Mouse (Mus musculus): Measurements from ENCODE around the gene Gm49318. TPM values are rescaled to one million over a fixed set of nuclear protein-coding genes. Genes with fewer than 3 reads are reported as not detected.

The Gm49318 gene
- not detected in 2 replicates for polyA plus RNA-seq (2016; fragmentation: Nextera tagmentation; extraction: Ambion mirVana)

DNA sequence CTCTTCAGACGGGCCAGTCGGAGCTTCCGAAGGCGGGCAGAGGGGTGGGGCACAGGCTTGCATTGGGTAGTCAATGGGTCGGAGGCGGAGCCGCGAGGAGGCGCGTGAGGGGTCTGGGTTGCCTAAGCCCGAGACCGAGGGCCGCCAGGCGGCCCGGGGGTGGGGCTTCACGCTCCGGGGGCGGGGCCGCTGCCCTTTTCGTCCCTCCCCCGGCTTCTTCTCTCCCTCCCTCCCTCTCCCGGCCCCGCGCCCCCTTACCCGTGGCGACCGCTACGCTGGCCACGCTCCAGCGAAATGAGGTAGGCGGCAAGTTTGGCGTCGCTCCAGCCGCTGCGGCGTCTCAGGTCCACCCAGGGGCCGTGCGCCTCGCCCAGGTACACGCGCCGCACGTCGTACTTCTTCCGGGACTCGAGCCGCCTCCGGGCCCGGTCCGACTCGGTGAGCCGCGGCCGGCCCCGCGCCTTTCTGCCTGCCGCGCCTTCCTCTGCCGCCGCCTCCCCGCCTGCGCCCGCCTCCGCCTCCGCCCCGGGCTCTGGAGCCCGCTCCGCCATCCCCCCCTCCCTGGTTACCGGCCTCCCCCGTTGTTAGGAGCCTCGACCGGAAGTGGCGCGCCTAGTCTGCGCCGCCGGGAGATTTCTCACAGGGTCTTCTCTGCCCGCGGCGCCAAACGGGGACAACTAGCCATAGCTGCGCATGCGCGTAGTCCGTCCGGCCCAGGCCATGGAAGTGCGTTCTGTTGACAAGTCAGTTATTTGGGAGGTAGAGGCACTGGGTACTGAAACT lies at the start of gene Gm49318, which contains the start of gene Zfp653:
Gene Gm49318 (minus strand): TSS at position 469 of the 783 bp plus-strand sequence.
Gene Zfp653 (minus strand): TSS at position 586 of the 783 bp plus-strand sequence.
- H3K4me3 ChIP-seq: peak within 1 kb of the TSS; percentile 83
- H3K27me3 ChIP-seq (ENCODE audit: insufficient read depth, poor library complexity, severe bottlenecking): no peaks in the 10 kb centered on the region
- peak within 1 kb of the TSS; percentile 98 for H3K27ac ChIP-seq
- peaks cover 15% of the 10 kb centered on the region for H3K4me1 ChIP-seq
- no peaks in the 10 kb centered on the region for H3K9me3 ChIP-seq
- H3K36me3 ChIP-seq: peaks cover 50% of the 10 kb centered on the region
- WGBS: under 1% methylated on average over 83 of the region's 87 CpGs
- DNase-seq (ENCODE audit: low spot score): peak; percentile 99

DNA sequence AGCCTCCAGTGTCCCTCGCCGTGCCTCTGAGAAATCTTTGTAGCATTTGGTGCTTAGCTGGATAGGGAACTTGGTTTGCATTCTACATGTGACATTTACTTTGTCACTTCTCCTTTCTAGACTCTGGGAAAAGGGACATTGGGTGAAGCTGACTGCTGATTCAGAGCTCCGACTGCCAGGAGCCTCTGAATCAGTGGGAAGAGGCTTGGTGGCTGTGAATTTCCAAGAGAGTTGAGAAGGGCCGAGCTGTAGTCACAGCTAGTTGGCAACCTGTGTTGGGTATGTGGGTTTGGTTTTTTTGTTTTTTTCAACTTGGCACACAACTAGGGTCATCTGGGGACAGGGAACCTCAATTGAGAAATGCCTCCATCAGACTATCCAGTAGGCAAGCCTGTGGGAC lies 48.5 kb upstream of the Gm49318 start:
- 89% methylated on average over 4 of the region's 4 CpGs for WGBS
- no peaks in the 10 kb centered on the region for H3K27me3 ChIP-seq (ENCODE audit: insufficient read depth, poor library complexity, severe bottlenecking)
- H3K9me3 ChIP-seq: no peaks in the 10 kb centered on the region
- H3K4me3 ChIP-seq: no peak overlapping the region
- no peak overlapping the region for H3K27ac ChIP-seq
- 0 out of 2 replicates have a peak, but pooled peaks cover 2% of the 10 kb centered on the region for H3K36me3 ChIP-seq
- DNase-seq (ENCODE audit: low spot score): no peak
- peaks cover 15% of the 10 kb centered on the region for H3K4me1 ChIP-seq

DNA sequence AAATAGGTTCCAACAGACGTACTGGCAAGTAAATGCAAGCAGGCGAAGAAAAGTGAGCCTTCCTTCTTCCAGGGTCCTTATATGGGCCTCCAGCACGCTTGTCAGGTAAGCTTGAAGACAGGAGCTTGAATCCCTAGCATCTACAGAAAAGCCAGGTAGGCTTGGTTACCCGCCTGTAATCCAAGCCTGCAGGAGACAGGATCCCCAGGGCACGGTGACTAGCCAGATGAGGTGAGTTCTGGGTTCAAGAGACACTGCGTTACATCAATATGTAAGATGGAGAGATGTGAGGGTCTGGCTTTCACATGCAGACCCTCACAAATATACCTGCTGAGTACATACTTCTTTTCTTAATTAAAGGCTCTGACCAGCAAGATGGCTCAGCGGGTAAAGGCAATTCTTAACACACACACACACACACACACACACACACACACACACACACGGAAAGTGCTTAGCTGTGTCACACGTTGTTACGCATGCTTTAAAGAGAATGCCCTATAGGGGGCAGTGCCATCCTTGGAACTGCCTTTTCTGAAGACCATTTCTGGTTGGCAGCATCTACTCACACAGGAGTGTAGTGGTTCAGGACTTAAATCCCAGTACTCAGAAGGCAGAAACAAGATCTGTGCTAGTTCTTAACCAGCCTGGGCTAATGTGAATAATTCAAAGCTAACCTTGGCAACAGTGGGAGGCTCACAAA lies 46.8 kb upstream of the Gm49318 start:
- WGBS: 41% methylated on average over 10 of the region's 10 CpGs
- peak overlapping the region; percentile 94 for H3K4me3 ChIP-seq
- peak; percentile 85 for DNase-seq (ENCODE audit: low spot score)
- no peaks in the 10 kb centered on the region for H3K27me3 ChIP-seq (ENCODE audit: insufficient read depth, poor library complexity, severe bottlenecking)
- H3K27ac ChIP-seq: peak overlapping the region; percentile 92
- H3K4me1 ChIP-seq: peaks cover 15% of the 10 kb centered on the region
- peaks cover 16% of the 10 kb centered on the region for H3K36me3 ChIP-seq
- H3K9me3 ChIP-seq: no peaks in the 10 kb centered on the region

DNA sequence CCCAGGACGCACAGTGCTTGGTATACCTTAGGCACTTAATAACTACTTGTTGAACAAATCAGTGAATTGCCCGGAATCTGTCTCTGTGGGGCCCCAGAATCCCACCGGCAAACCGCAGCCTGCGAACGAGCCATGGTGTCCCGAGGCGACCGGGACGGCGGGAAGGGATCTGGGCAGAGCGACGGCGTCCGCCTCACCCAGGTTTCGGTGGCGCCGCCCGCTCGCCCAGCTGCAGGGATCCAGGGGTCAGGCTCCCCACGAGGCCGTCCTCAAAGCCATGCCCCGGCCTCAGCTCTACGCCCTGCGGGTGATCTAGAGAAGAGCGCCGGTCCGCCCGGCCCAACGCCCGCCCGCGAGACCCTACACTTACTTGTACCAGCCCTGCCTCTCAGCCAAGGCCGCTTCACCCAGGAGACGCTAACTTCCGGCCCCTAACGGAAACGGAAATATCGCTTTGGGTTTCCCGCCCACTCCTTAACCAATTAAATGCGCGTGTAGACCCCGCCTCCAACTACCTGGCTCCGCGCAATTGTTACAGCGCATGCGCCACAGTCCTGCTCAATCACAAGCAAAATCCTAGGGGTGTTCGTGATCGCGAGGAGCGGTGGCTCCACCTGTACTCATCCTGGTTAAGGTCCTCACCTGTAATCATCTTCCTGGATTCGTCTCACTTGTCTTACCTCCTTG lies 45.8 kb upstream of the Gm49318 start, which contains the start of gene Elof1:
Gene Elof1 (minus strand): TSS at position 433 of the 687 bp plus-strand sequence.
- H3K4me3 ChIP-seq: peak within 1 kb of the TSS; percentile 94
- H3K9me3 ChIP-seq: no peaks in the 10 kb centered on the region
- peak; percentile 98 for DNase-seq (ENCODE audit: low spot score)
- peak within 1 kb of the TSS; percentile 92 for H3K27ac ChIP-seq
- under 1% methylated on average over 52 of the region's 52 CpGs for WGBS
- no peaks in the 10 kb centered on the region for H3K27me3 ChIP-seq (ENCODE audit: insufficient read depth, poor library complexity, severe bottlenecking)
- peaks cover 15% of the 10 kb centered on the region for H3K4me1 ChIP-seq
- peaks cover 27% of the 10 kb centered on the region for H3K36me3 ChIP-seq

DNA sequence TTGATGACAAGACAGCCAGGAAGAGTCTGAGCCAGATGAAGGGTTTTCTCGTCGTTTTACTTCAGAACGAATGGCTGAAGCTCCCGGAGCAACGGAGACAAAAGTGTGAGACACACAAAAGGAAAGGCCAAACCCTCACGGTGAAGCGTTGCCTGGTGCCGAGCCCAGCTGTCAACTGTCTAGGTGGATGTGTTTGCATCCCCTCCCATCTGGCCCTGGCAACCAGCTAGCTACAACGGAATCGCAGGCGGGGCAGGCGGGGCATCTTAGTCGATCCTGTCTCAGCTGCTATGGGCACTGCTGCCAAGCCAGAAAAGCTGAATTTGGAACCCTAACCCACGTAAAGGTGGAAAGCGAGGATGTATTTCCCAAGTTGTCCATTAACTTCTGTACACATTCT lies 45.0 kb upstream of the Gm49318 start:
- peak overlapping the region; percentile 92 for H3K27ac ChIP-seq
- DNase-seq (ENCODE audit: low spot score): no peak

DNA sequence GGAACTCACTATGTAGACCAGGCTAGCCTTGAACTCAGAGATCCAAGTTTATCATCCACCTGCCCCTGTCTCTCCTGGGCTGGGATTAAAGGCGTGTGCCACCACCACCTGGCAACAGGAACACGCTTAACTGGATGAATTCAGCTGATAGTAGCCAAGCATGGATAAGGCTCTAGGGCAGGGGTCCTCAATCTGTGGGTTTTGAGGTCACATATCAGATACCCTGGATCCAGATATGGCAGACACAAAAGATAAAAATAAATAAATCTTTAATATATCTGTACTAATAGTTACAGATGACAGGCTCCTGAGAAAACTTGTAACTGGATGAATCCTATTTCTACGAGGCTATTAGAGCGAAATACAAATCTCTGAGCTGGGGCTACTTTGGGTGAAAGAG lies 44.6 kb upstream of the Gm49318 start:
- WGBS: 92% methylated on average over 4 of the region's 4 CpGs
- Histone ChIP-seq H3K4me3 (peak overlapping the region; percentile 94; the same call in 1 of the 2 replicates), H3K4me1 (peaks cover 15% of the 10 kb centered on the region), H3K27ac (no peak overlapping the region), H3K27me3 (ENCODE audit: insufficient read depth, poor library complexity, severe bottlenecking) (no peaks in the 10 kb centered on the region), H3K36me3 (peaks cover 37% of the 10 kb centered on the region), H3K9me3 (no peaks in the 10 kb centered on the region)
- DNase-seq (ENCODE audit: low spot score): no peak

More for the DNA sequence above, 45.0 kb upstream of the Gm49318 start:
- H3K36me3 ChIP-seq: peaks cover 35% of the 10 kb centered on the region
- peaks cover 15% of the 10 kb centered on the region for H3K4me1 ChIP-seq
- H3K27me3 ChIP-seq (ENCODE audit: insufficient read depth, poor library complexity, severe bottlenecking): no peaks in the 10 kb centered on the region
- H3K4me3 ChIP-seq: peak overlapping the region; percentile 94
- H3K9me3 ChIP-seq: no peaks in the 10 kb centered on the region
- 37% methylated on average over 15 of the region's 15 CpGs for WGBS

DNA sequence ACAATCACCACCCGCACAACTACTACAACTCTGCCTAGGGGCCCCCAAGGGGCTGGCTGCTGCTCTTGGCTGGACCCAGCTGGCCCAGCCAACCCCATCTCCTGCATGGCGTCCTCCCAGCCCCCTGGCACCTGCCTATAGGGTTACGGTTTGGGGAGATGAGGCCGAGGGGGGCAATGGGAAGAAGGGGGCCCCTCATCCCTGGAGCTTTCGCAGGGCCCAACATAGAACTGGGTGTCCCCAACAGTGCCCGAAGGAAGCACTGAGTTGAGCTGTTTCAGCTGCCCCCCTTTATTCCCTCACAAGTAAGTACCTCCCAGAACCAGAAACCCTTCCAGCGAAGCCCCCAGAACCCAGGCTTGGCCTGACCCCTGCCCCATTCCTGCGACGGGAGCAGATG lies 37.1 kb upstream of the Gm49318 start:
- Histone ChIP-seq H3K27ac (no peak overlapping the region), H3K9me3 (no peaks in the 10 kb centered on the region), H3K36me3 (peaks cover 96% of the 10 kb centered on the region), H3K4me3 (no peak overlapping the region), H3K27me3 (ENCODE audit: insufficient read depth, poor library complexity, severe bottlenecking) (no peaks in the 10 kb centered on the region), H3K4me1 (no peaks in the 10 kb centered on the region)
- no peak for DNase-seq (ENCODE audit: low spot score)
- 88% methylated on average over 9 of the region's 9 CpGs for WGBS

DNA sequence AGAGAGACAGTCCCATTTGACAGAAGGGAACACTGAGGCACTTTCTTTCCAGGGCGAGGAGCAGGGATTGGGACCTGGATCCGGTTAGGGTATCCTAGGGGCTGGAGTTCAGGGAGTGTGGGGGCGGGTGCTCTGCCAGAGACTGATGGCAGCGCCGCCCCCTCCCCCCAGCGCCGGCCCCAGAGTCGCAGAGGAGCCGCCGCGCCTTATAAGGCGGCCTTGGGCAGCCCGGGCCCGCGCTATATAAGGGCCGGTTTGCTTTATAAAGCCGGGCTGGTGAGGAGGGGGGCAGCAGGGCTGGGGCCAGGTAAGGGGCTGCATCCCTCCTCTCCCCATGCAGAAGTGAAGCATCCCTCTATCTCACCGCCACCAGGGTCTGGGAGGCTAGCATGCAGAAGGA lies 28.9 kb upstream of the Gm49318 start:
- Histone ChIP-seq H3K4me3 (peak overlapping the region; percentile 50), H3K4me1 (peaks cover 32% of the 10 kb centered on the region), H3K9me3 (no peaks in the 10 kb centered on the region), H3K27me3 (ENCODE audit: insufficient read depth, poor library complexity, severe bottlenecking) (peaks cover 35% of the 10 kb centered on the region), H3K27ac (peak overlapping the region; percentile 88), H3K36me3 (peaks cover 38% of the 10 kb centered on the region)
- DNase-seq (ENCODE audit: low spot score): peak; percentile 88
- WGBS: under 1% methylated on average over 18 of the region's 18 CpGs

DNA sequence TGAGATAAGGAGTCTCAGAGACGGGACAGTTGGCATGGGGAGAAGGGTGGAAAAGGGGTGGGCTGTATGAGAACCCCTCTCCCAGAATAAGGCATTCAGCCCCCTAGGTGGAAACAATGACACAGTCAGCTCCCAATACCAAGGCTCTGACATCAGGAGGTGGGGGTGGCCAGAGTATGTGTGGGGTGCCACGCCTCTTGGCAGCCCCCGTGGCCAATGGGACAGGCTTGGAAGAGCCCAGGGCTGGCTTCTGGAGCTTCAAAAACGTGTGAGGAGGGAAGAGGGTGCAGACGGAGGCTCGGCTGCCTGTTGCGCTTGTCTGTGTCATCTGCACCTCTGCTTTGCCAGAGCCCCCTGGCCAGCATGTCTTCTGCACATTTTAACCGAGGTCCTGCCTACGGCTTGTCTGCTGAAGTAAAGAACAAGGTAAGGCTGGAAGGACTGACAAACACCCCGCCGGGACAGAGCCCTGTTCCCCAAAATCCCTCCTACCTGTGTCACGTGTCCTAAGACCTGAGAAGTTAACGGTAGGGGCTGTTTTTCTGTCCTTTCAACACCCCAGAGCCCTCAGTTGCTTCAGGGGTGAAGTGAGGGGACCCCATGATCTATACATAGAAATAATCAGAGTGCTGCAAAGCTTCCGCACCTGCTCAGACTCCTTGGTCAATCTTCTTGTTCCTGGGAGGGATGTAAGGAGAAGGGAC lies 28.1 kb upstream of the Gm49318 start, which contains the start of gene Cnn1:
Gene Cnn1 (plus strand): TSS at position 224 of the 704 bp plus-strand sequence.
- Histone ChIP-seq H3K4me3 (peak within 1 kb of the TSS; percentile 50), H3K4me1 (peaks cover 32% of the 10 kb centered on the region), H3K27me3 (ENCODE audit: insufficient read depth, poor library complexity, severe bottlenecking) (peaks cover 35% of the 10 kb centered on the region), H3K9me3 (no peaks in the 10 kb centered on the region), H3K36me3 (peaks cover 30% of the 10 kb centered on the region), H3K27ac (peak within 1 kb of the TSS; percentile 88)
- peak; percentile 92 for DNase-seq (ENCODE audit: low spot score)
- 3% methylated on average over 14 of the region's 14 CpGs for WGBS

DNA sequence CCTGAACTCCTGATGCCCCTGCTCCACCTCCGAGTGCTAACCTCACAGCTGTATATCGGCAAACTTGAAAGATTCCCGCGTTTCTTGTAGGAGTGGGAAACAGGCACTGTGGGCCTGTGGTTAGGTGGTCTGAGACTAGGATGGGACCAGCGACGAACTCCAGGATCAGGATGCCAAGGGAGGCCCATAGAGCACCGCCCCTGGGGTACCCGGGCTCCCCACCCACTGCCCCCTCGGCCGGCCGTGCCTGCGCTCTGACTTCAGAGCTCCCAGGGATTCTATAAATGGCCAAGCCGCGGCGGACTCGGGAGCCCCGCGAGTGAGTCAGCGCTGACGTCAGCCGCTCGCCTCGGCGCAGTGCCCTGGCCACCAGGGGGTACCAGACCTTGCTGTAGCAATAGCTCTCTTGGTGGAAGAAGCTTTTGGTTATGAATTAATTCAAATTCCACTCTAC lies 24.8 kb upstream of the Gm49318 start:
- Histone ChIP-seq H3K4me3 (peak overlapping the region; percentile 51), H3K36me3 (no peaks in the 10 kb centered on the region), H3K27me3 (ENCODE audit: insufficient read depth, poor library complexity, severe bottlenecking) (peaks cover 29% of the 10 kb centered on the region), H3K27ac (peak overlapping the region; percentile 86), H3K4me1 (peaks cover 28% of the 10 kb centered on the region), H3K9me3 (no peaks in the 10 kb centered on the region)
- 1% methylated on average over 24 of the region's 24 CpGs for WGBS
- peak; percentile 95 for DNase-seq (ENCODE audit: low spot score)

DNA sequence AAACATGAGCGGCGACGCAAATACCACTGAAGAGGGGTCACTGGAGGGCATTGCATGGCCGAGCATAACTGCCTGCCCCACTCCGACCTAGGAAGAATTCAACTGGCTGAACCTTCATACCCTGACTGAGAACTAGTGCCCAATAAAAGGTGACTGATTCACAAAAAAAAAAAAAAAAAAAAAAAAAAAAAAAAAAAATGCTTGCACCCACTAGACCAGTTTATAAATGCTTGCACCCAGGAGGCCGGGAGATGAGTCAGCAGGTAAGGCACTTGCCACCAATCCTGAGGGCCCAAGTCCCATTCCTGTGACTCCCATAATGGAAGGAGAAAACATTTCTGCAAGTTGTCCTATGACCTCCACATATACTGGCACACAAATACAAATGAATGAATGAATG lies 21.7 kb upstream of the Gm49318 start:
- H3K4me1 ChIP-seq: peaks cover 16% of the 10 kb centered on the region
- H3K4me3 ChIP-seq: no peak overlapping the region
- no peaks in the 10 kb centered on the region for H3K36me3 ChIP-seq
- 0 out of 2 replicates have a peak, but pooled peaks cover 2% of the 10 kb centered on the region for H3K9me3 ChIP-seq
- 84% methylated on average over 6 of the region's 6 CpGs for WGBS
- H3K27ac ChIP-seq: no peak overlapping the region
- peaks cover 2% of the 10 kb centered on the region; the same call in 1 of the 2 replicates for H3K27me3 ChIP-seq (ENCODE audit: insufficient read depth, poor library complexity, severe bottlenecking)
- DNase-seq (ENCODE audit: low spot score): no peak

DNA sequence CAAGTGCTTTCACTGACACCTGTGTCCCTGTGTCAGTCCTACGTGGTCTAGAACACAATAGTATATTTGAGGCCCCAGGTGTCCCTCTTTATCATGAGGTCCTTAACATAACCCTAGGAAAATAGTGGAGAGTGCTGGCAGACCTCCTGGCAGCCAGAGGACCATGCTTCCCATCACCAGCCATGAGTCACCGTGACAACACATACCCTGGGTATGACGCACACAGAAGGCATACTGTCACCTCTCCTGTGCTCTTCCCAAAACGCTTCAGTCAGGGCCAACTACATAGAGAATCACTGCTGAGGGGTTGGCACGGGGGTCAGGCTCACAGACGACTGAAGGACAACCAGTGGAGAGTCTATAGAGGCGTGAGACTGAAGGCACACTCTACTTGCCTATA lies 18.9 kb upstream of the Gm49318 start:
- peaks cover 21% of the 10 kb centered on the region for H3K4me1 ChIP-seq
- no peak for DNase-seq (ENCODE audit: low spot score)
- WGBS: 79% methylated on average over 7 of the region's 7 CpGs
- 0 out of 2 replicates have a peak, but pooled peaks cover 2% of the 10 kb centered on the region for H3K9me3 ChIP-seq
- no peak overlapping the region for H3K4me3 ChIP-seq
- no peaks in the 10 kb centered on the region for H3K27me3 ChIP-seq (ENCODE audit: insufficient read depth, poor library complexity, severe bottlenecking)
- H3K27ac ChIP-seq: no peak overlapping the region
- H3K36me3 ChIP-seq: no peaks in the 10 kb centered on the region

Data from heart, embryonic 10.5 days (tissue).